In the genomic region with DNA sequence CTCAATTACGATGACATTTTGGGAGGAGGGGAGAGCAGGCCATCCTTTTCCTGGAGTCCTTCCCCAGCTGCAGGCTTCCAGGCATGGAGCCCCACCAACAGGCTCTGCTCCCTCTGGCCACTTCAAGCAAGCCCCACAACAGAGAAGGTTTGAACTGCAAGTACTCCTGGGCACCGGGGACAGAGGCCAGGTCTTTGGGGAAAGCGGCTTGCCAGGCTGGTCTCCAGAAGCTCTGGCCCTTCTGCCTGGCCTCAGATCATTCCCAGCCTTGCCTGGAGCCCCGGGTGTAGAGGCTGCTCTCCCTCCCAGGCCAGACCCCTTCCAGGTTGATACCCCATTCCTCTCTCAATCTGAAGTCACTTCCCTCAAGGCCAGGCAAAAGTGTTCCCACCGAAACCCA, we compare ENCODE assay signal across 11 mouse cellular contexts. TPM values are rescaled to one million over a fixed set of nuclear protein-coding genes. Genes with fewer than 3 reads are reported as not detected.
DNase-seq lines count a peak whose midpoint lies in the region; ATAC-seq and TF ChIP-seq lines count a peak whose summit lies in the region.
"Had no signal": no experiment of that assay in that cellular context is flagged by ENCODE, and none has a peak within 500 bp of the region (broad histone marks: within the 10 kb centered on the region; RNA-seq: fewer than 3 reads in every experiment).

No protein-coding gene starts in this region.

- peak overlapping the region; percentile 89 for H3K4me2 ChIP-seq in heart, embryonic 12.5 days

- no peaks in the 10 kb centered on the region for H3K9me3 ChIP-seq in heart, embryonic 12.5 days (replicated peaks)
- no peaks in the 10 kb centered on the region for H3K9me3 ChIP-seq in midbrain, embryonic 10.5 days (replicated peaks)

- H3K27ac ChIP-seq in heart, embryonic 12.5 days (ENCODE audit: poor library complexity, severe bottlenecking): peak overlapping the region; percentile 88; the same call in 1 of the 2 replicates
- H3K27ac ChIP-seq in bone marrow macrophage, adult 2 months (ENCODE audit: insufficient read depth, low read depth, low read length): no peak overlapping the region
- H3K27ac ChIP-seq in midbrain, embryonic 10.5 days (replicated peaks): peak overlapping the region; percentile 94

- DNase-seq in heart, postnatal 14 days: no peak
- peak; percentile 20 for DNase-seq in heart, postnatal 4 days
- no peak for DNase-seq in midbrain, embryonic 10.5 days (ENCODE audit: low spot score)
- DNase-seq in yolk sac, embryonic 10.5 days (ENCODE audit: low spot score): no peak
- DNase-seq in left cerebral cortex, adult 9 months (ENCODE audit: low spot score in 2 of 2): no peak

- ATAC-seq in heart, embryonic 12.5 days (ENCODE audit: insufficient number of reproducible peaks, low FRiP score): no peak; the same call in 1 of the 2 replicates
- no peak for ATAC-seq in CD4-positive, CD25-positive, alpha-beta regulatory T cell, adult 4 months

- H3K36me3 ChIP-seq in heart, embryonic 12.5 days: peaks cover 8% of the 10 kb centered on the region
- H3K36me3 ChIP-seq in midbrain, embryonic 10.5 days: peaks cover 16% of the 10 kb centered on the region
- H3K36me3 ChIP-seq: G1E had no signal

- 14% methylated on average over 5 of the region's 5 CpGs for whole genome bisulfite sequencing in heart, embryonic 12.5 days
- WGBS in midbrain, embryonic 10.5 days: 16% methylated on average over 5 of the region's 5 CpGs

- H3K4me3 ChIP-seq in heart, embryonic 12.5 days: peak overlapping the region; percentile 90
- peak overlapping the region; percentile 73 for H3K4me3 ChIP-seq in bone marrow macrophage, adult 2 months (ENCODE audit: insufficient read depth, low read length)
- H3K4me3 ChIP-seq in midbrain, embryonic 10.5 days: peak overlapping the region; percentile 87

- H3K9ac ChIP-seq in heart, embryonic 12.5 days: peak overlapping the region; percentile 97

- TF ChIP-seq POLR2A in bone marrow macrophage, adult 2 months (IDR thresholded peaks at IDR 0.05; ENCODE audit: borderline replicate concordance, low read depth, low read length): no peak

- peaks cover 67% of the 10 kb centered on the region for H3K4me1 ChIP-seq in heart, embryonic 12.5 days (replicated peaks)
- peaks cover 9% of the 10 kb centered on the region for H3K4me1 ChIP-seq in bone marrow macrophage, adult 2 months (ENCODE audit: control insufficient read depth, insufficient read depth, low read length)
- H3K4me1 ChIP-seq in midbrain, embryonic 10.5 days: peaks cover 61% of the 10 kb centered on the region

- intact Hi-C loops in heart, postnatal 14 days (cut with DNase I): no loop called here

- peaks cover 14% of the 10 kb centered on the region for H3K27me3 ChIP-seq in heart, embryonic 12.5 days (replicated peaks)
- peaks cover 50% of the 10 kb centered on the region for H3K27me3 ChIP-seq in midbrain, embryonic 10.5 days (ENCODE audit: low read depth, poor library complexity, severe bottlenecking)

- no peak for TF ChIP-seq CTCF in bone marrow macrophage, adult 2 months (IDR thresholded peaks at IDR 0.05; ENCODE audit: low read depth, low read length)

RNA-seq across cellular contexts. Expression of a gene that starts 0.6 kb away (rescaled TPM):
- 51.7 and 52.8 TPM in 2 replicates for polyA plus RNA-seq in heart, embryonic 12.5 days (2016; fragmentation: Nextera tagmentation; extraction: Ambion mirVana)
- total RNA-seq in heart, postnatal 14 days (2021): 10 to 100 TPM in 1 of 2 experiments, 1 to 10 TPM in 1; 7.9 to 11.9 TPM
- 1.3 and 2.5 TPM in 2 replicates for polyA plus RNA-seq in bone marrow macrophage, adult 2 months (2012; ENCODE audit: insufficient read depth, insufficient read length, missing spikeins)
- 10 to 100 TPM; 23.8 to 34.2 TPM for total RNA-seq in heart, postnatal 4 days (2021)
- 48.6 and 66.5 TPM in 2 replicates for polyA plus RNA-seq in midbrain, embryonic 10.5 days (2016; fragmentation: Nextera tagmentation; extraction: Ambion mirVana)
- 1 to 10 TPM in 1 of 2 experiments, under 1 TPM in 1; 0.63 to 1.4 TPM for polyA plus RNA-seq in CD4-positive, CD25-positive, alpha-beta regulatory T cell, adult 4 months (2017; shearing (Covaris generic))
- total RNA-seq: neutrophil, adult 5-6 weeks had no signal
- polyA plus RNA-seq: erythroblast, embryonic 14.5 days; G1E had no signal

Comparison
In these comparisons a context has a peak if more than half of its experiments do, and no peak if none do; other contexts are left out.
1. RNA of a gene that starts 0.6 kb away (polyA plus RNA-seq): 51.7 to 52.8 TPM in heart, embryonic 12.5 days and 48.6 to 66.5 TPM in midbrain, embryonic 10.5 days; 1.3 to 2.5 TPM in bone marrow macrophage, adult 2 months and 0.63 to 1.4 TPM in CD4-positive, CD25-positive, alpha-beta regulatory T cell, adult 4 months; every median in the first group is over 10 times any median in the second.
2. Peak in every context shown above with its lines, with median percentiles within 50 percentile points of each other: H3K4me3 ChIP-seq.